Mouse (Mus musculus) hindbrain, embryonic 12.5 days (tissue): Measurements from ENCODE around the gene Smarca4. TPM values are rescaled to one million over a fixed set of nuclear protein-coding genes. Genes with fewer than 3 reads are reported as not detected.

Experiments
- ATAC-seq: fragments of 200-750 bp; cut with Nextera tagmentation; 2 replicates; pipeline ENCODE4 v1.8.0; 2017; ENCODE audit warnings: moderate TSS enrichment; ENCODE audit not compliant: low FRiP score
- H3K27ac ChIP-seq: fragments of 300-500 bp; sonication (generic); 2 replicates; pipeline ENCODE4 v1.5.1; 2016; ENCODE audit warnings: mild to moderate bottlenecking
- H3K27me3 ChIP-seq: fragments of 300-500 bp; sonication (generic); 2 replicates; pipeline ENCODE4 v1.6.1; 2016; ENCODE audit warnings: mild to moderate bottlenecking
- H3K36me3 ChIP-seq: fragments of 300-500 bp; sonication (generic); 2 replicates; pipeline ENCODE4 v1.6.1; 2016; ENCODE audit warnings: mild to moderate bottlenecking
- H3K4me1 ChIP-seq: fragments of 300-500 bp; sonication (generic); 2 replicates; pipeline ENCODE4 v1.6.1; 2016
- H3K4me2 ChIP-seq: fragments of 300-500 bp; sonication (generic); replicated peaks from 2 replicates; pipeline ENCODE4 v1.6.1; 2016; ENCODE audit warnings: mild to moderate bottlenecking
- H3K4me3 ChIP-seq: fragments of 300-500 bp; sonication (generic); 2 replicates; pipeline ENCODE4 v1.5.1; 2016; ENCODE audit warnings: mild to moderate bottlenecking
- H3K9ac ChIP-seq: fragments of 300-500 bp; sonication (generic); 2 replicates; pipeline ENCODE4 v1.6.1; 2016; ENCODE audit warnings: mild to moderate bottlenecking, moderate library complexity
- H3K9me3 ChIP-seq: fragments of 300-500 bp; sonication (generic); replicated peaks from 2 replicates; pipeline ENCODE4 v1.6.1; 2016; ENCODE audit warnings: mild to moderate bottlenecking
- WGBS: fragments of 180-500 bp; shearing (Covaris S2); methylation state at CpG from one replicate; pipeline ENCODE4 v1.1.7; 2016; 5-methylcytosine and 5-hydroxymethylcytosine counted together
- polyA plus RNA-seq: library from polyadenylated mRNA; unstranded; fragments of >200 nt; fragmentation: Nextera tagmentation; extraction: Ambion mirVana; gene quantifications from 2 replicates; pipeline ENCODE4 v1.2.1, GENCODE M21; 2016

The Smarca4 gene
- polyA plus RNA-seq, 1 experiment from 2014 or later, result 173 TPM

- peaks cover 83% of the 10 kb centered on the region for H3K36me3 ChIP-seq
- H3K4me3 ChIP-seq, result no peak overlapping the region
- WGBS, result 91% methylated on average over 4 of the region's 4 CpGs
- H3K9me3 ChIP-seq, result no peaks in the 10 kb centered on the region; the same call in 1 of the 2 replicates
- H3K9ac ChIP-seq, result no peak overlapping the region
- H3K27ac ChIP-seq, result no peak overlapping the region
- no peak overlapping the region for H3K4me2 ChIP-seq
- H3K4me1 ChIP-seq, result no peaks in the 10 kb centered on the region
- H3K27me3 ChIP-seq, result no peaks in the 10 kb centered on the region
- ATAC-seq, result no peak
Measured at GRCm38 (mm10) chr9:21706085-21706484, 90.1 kb downstream of the Smarca4 start.

- 90% methylated on average over 8 of the region's 8 CpGs for WGBS
- no peaks in the 10 kb centered on the region; the same call in 1 of the 2 replicates for H3K9me3 ChIP-seq
- H3K27ac ChIP-seq, result no peak overlapping the region
- no peak overlapping the region for H3K4me2 ChIP-seq
- ATAC-seq, result 0 out of 2 replicates have a peak, but pooled peaks have one; percentile 26
- no peak overlapping the region for H3K9ac ChIP-seq
- no peaks in the 10 kb centered on the region for H3K27me3 ChIP-seq
- H3K4me3 ChIP-seq, result no peak overlapping the region
- H3K36me3 ChIP-seq, result peaks cover 77% of the 10 kb centered on the region
- H3K4me1 ChIP-seq, result no peaks in the 10 kb centered on the region
Measured at GRCm38 (mm10) chr9:21706586-21707265, 90.8 kb downstream of the Smarca4 start.

- no peak for ATAC-seq
- no peak overlapping the region for H3K9ac ChIP-seq
- no peaks in the 10 kb centered on the region for H3K27me3 ChIP-seq
- no peak overlapping the region for H3K4me2 ChIP-seq
- WGBS, result 94% methylated on average over 3 of the region's 3 CpGs
- no peaks in the 10 kb centered on the region; the same call in 1 of the 2 replicates for H3K9me3 ChIP-seq
- no peaks in the 10 kb centered on the region for H3K4me1 ChIP-seq
- no peak overlapping the region for H3K4me3 ChIP-seq
- H3K36me3 ChIP-seq, result peaks cover 59% of the 10 kb centered on the region
- no peak overlapping the region for H3K27ac ChIP-seq
Measured at GRCm38 (mm10) chr9:21709340-21709739, 93.4 kb downstream of the Smarca4 start.

- Histone ChIP-seq H3K27me3 (no peaks in the 10 kb centered on the region), H3K4me2 (no peak overlapping the region), H3K9me3 (no peaks in the 10 kb centered on the region), H3K9ac (no peak overlapping the region), H3K36me3 (0 out of 2 replicates have a peak, but pooled peaks cover 7% of the 10 kb centered on the region), H3K4me3 (no peak overlapping the region), H3K27ac (no peak overlapping the region), H3K4me1 (no peaks in the 10 kb centered on the region)
- 75% methylated on average over 4 of the region's 4 CpGs for WGBS
- no peak for ATAC-seq
Measured at GRCm38 (mm10) chr9:21715298-21715697, 99.3 kb downstream of the Smarca4 start.

GRCm38 (mm10) chr9:21717015-21717414 lies 101.0 kb downstream of the Smarca4 start:
- Histone ChIP-seq H3K4me2 (no peak overlapping the region), H3K27ac (no peak overlapping the region), H3K9me3 (no peaks in the 10 kb centered on the region), H3K27me3 (no peaks in the 10 kb centered on the region), H3K4me1 (no peaks in the 10 kb centered on the region), H3K9ac (no peak overlapping the region), H3K4me3 (no peak overlapping the region), H3K36me3 (0 out of 2 replicates have a peak, but pooled peaks cover 7% of the 10 kb centered on the region)
- 86% methylated on average over 2 of the region's 2 CpGs for WGBS
- ATAC-seq, result no peak

GRCm38 (mm10) chr9:21721036-21721435 lies 105.1 kb downstream of the Smarca4 start:
- ATAC-seq, result no peak
- 66% methylated on average over 2 of the region's 2 CpGs for WGBS
- 0 out of 2 replicates have a peak, but pooled peaks cover 2% of the 10 kb centered on the region for H3K36me3 ChIP-seq

GRCm38 (mm10) chr9:21723377-21724146 lies 107.6 kb downstream of the Smarca4 start, which contains the start of gene Ldlr:
Gene Ldlr (plus strand): TSS chr9:21723483.
- ATAC-seq, result peak; percentile 78
- Histone ChIP-seq H3K9ac (peak within 1 kb of the TSS; percentile 78), H3K4me1 (peaks cover 27% of the 10 kb centered on the region), H3K4me2 (peak within 1 kb of the TSS; percentile 77), H3K27ac (peak within 1 kb of the TSS; percentile 95), H3K36me3 (peaks cover 2% of the 10 kb centered on the region), H3K4me3 (peak within 1 kb of the TSS; percentile 67), H3K9me3 (no peaks in the 10 kb centered on the region), H3K27me3 (no peaks in the 10 kb centered on the region)
- WGBS, result under 1% methylated on average over 47 of the region's 47 CpGs

More at GRCm38 (mm10) chr9:21721036-21721435, 105.1 kb downstream of the Smarca4 start:
- no peak overlapping the region for H3K4me2 ChIP-seq
- H3K4me1 ChIP-seq, result peaks cover 20% of the 10 kb centered on the region
- H3K27me3 ChIP-seq, result no peaks in the 10 kb centered on the region
- H3K9me3 ChIP-seq, result no peaks in the 10 kb centered on the region
- H3K4me3 ChIP-seq, result no peak overlapping the region
- no peak overlapping the region for H3K9ac ChIP-seq
- no peak overlapping the region for H3K27ac ChIP-seq

- H3K9ac ChIP-seq, result peak overlapping the region; percentile 78
- WGBS, result 0% methylated on average over 18 of the region's 18 CpGs
- H3K36me3 ChIP-seq, result peaks cover 6% of the 10 kb centered on the region
- ATAC-seq, result peak; percentile 96
- peak overlapping the region; percentile 95 for H3K27ac ChIP-seq
- H3K4me3 ChIP-seq, result peak overlapping the region; percentile 67
- peak overlapping the region; percentile 77 for H3K4me2 ChIP-seq
- peaks cover 27% of the 10 kb centered on the region for H3K4me1 ChIP-seq
- H3K27me3 ChIP-seq, result no peaks in the 10 kb centered on the region
- no peaks in the 10 kb centered on the region for H3K9me3 ChIP-seq
Measured at GRCm38 (mm10) chr9:21724147-21724536, 108.2 kb downstream of the Smarca4 start.

- ATAC-seq, result no peak
- peak overlapping the region; percentile 67 for H3K4me3 ChIP-seq
- no peaks in the 10 kb centered on the region for H3K27me3 ChIP-seq
- H3K9ac ChIP-seq, result peak overlapping the region; percentile 41; the same call in 1 of the 2 replicates
- WGBS, result 89% methylated on average over 23 of the region's 23 CpGs
- no peaks in the 10 kb centered on the region for H3K9me3 ChIP-seq
- H3K4me1 ChIP-seq, result peaks cover 27% of the 10 kb centered on the region
- H3K36me3 ChIP-seq, result peaks cover 15% of the 10 kb centered on the region
- H3K27ac ChIP-seq, result peak overlapping the region; percentile 12; the same call in 1 of the 2 replicates
- peak overlapping the region; percentile 77 for H3K4me2 ChIP-seq
Measured at GRCm38 (mm10) chr9:21725224-21726121, 109.5 kb downstream of the Smarca4 start.

- Histone ChIP-seq H3K4me2 (peak overlapping the region; percentile 77; the same call in 1 of the 2 replicates), H3K27ac (peak overlapping the region; percentile 12), H3K27me3 (no peaks in the 10 kb centered on the region), H3K4me1 (peaks cover 27% of the 10 kb centered on the region), H3K9ac (no peak overlapping the region), H3K36me3 (peaks cover 17% of the 10 kb centered on the region), H3K9me3 (no peaks in the 10 kb centered on the region), H3K4me3 (no peak overlapping the region)
- ATAC-seq, result no peak
- WGBS, result 79% methylated on average over 14 of the region's 14 CpGs
Measured at GRCm38 (mm10) chr9:21726218-21726975, 110.4 kb downstream of the Smarca4 start.

- H3K27ac ChIP-seq, result no peak overlapping the region
- H3K9ac ChIP-seq, result no peak overlapping the region
- no peaks in the 10 kb centered on the region for H3K9me3 ChIP-seq
- WGBS, result 90% methylated on average over 10 of the region's 10 CpGs
- no peaks in the 10 kb centered on the region for H3K27me3 ChIP-seq
- peaks cover 37% of the 10 kb centered on the region for H3K36me3 ChIP-seq
- no peak overlapping the region for H3K4me3 ChIP-seq
- no peak for ATAC-seq
- no peak overlapping the region for H3K4me2 ChIP-seq
- peaks cover 23% of the 10 kb centered on the region for H3K4me1 ChIP-seq
Measured at GRCm38 (mm10) chr9:21728261-21728832, 112.4 kb downstream of the Smarca4 start.
